7 mouse cellular contexts compared by ENCODE assay signal in the genomic region with DNA sequence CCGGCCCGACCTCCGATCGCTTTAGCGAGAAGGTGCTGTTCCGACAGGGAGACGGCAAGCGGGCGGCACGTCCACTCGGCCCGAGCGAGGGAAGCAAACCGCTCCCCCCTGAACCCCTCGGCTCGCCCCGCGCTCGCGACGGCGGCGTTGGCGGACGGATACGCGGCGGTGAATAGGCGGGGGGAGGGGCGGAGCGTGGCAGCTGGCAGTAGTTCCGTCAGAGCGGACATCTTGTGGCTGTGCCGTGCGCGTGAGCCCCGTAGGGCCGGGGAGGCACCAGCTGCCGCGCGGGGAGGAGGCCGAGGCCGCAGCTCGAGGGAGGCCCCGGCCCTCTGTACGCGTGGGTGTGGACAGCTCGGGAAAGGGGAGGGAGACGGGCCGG. TPM values are rescaled to one million over a fixed set of nuclear protein-coding genes. Genes with fewer than 3 reads are reported as not detected.
DNase-seq lines count a peak whose midpoint lies in the region; ATAC-seq and TF ChIP-seq lines count a peak whose summit lies in the region.

No protein-coding gene starts in this region.

- no peaks in the 10 kb centered on the region for H3K27me3 ChIP-seq in embryonic facial prominence, embryonic 10.5 days (replicated peaks; ENCODE audit: low read depth, poor library complexity, severe bottlenecking)
- H3K27me3 ChIP-seq in intestine, postnatal 0 days (replicated peaks; ENCODE audit: control insufficient read depth, insufficient read depth, low read length) = no peaks in the 10 kb centered on the region
- no peaks in the 10 kb centered on the region for H3K27me3 ChIP-seq in limb, embryonic 11.5 days (ENCODE audit: control insufficient read depth, insufficient read depth, low read length)
- no peaks in the 10 kb centered on the region for H3K27me3 ChIP-seq in midbrain, embryonic 13.5 days
- H3K27me3 ChIP-seq in small intestine, adult 2 months (ENCODE audit: control insufficient read depth, insufficient read depth, low read length) = no peaks in the 10 kb centered on the region

- H3K27ac ChIP-seq in embryonic facial prominence, embryonic 10.5 days (replicated peaks) = peak overlapping the region; percentile 100
- peak overlapping the region; percentile 100 for H3K27ac ChIP-seq in intestine, postnatal 0 days (ENCODE audit: low read depth, low read length)
- peak overlapping the region; percentile 100 for H3K27ac ChIP-seq in limb, embryonic 11.5 days (replicated peaks; ENCODE audit: low read depth, low read length)
- H3K27ac ChIP-seq in midbrain, embryonic 13.5 days = peak overlapping the region; percentile 100
- peak overlapping the region; percentile 100 for H3K27ac ChIP-seq in small intestine, adult 2 months (ENCODE audit: insufficient read depth, low read depth, low read length)

- peak overlapping the region; percentile 96 for H3K9ac ChIP-seq in intestine, postnatal 0 days (ENCODE audit: low read depth, low read length)
- peak overlapping the region; percentile 97 for H3K9ac ChIP-seq in limb, embryonic 11.5 days (ENCODE audit: low read length)
- H3K9ac ChIP-seq in midbrain, embryonic 13.5 days (replicated peaks) = peak overlapping the region; percentile 88

- peaks cover 23% of the 10 kb centered on the region for H3K4me1 ChIP-seq in embryonic facial prominence, embryonic 10.5 days
- peaks cover 5% of the 10 kb centered on the region; the same call in 1 of the 2 replicates for H3K4me1 ChIP-seq in intestine, postnatal 0 days (replicated peaks; ENCODE audit: control insufficient read depth, insufficient read depth, low read length)
- H3K4me1 ChIP-seq in limb, embryonic 11.5 days (ENCODE audit: control insufficient read depth, insufficient read depth, low read length) = peaks cover 10% of the 10 kb centered on the region; the same call in 1 of the 2 replicates
- H3K4me1 ChIP-seq in midbrain, embryonic 13.5 days (replicated peaks) = peaks cover 36% of the 10 kb centered on the region
- 0 out of 2 replicates have a peak, but pooled peaks cover 2% of the 10 kb centered on the region for H3K4me1 ChIP-seq in small intestine, adult 2 months (ENCODE audit: control insufficient read depth, insufficient read depth, insufficient read length, low read length)

- peaks cover 35% of the 10 kb centered on the region for H3K36me3 ChIP-seq in embryonic facial prominence, embryonic 10.5 days (replicated peaks)
- H3K36me3 ChIP-seq in intestine, postnatal 0 days (ENCODE audit: control insufficient read depth, insufficient read depth) = no peaks in the 10 kb centered on the region
- 0 out of 2 replicates have a peak, but pooled peaks cover 2% of the 10 kb centered on the region for H3K36me3 ChIP-seq in limb, embryonic 11.5 days (ENCODE audit: control insufficient read depth, insufficient read depth, low read length)
- 0 out of 2 replicates have a peak, but pooled peaks cover 3% of the 10 kb centered on the region for H3K36me3 ChIP-seq in midbrain, embryonic 13.5 days
- H3K36me3 ChIP-seq in small intestine, adult 2 months (ENCODE audit: control insufficient read depth, insufficient read depth, low read length) = peaks cover 12% of the 10 kb centered on the region

- TF ChIP-seq POLR2A in small intestine, adult 2 months (IDR thresholded peaks at IDR 0.05; ENCODE audit: low read depth, low read length) = peak; percentile 60

- WGBS in embryonic facial prominence, embryonic 10.5 days = under 1% methylated on average over 49 of the region's 50 CpGs
- under 1% methylated on average over 49 of the region's 50 CpGs for WGBS in intestine, postnatal 0 days
- under 1% methylated on average over 41 of the region's 50 CpGs for WGBS in limb, embryonic 11.5 days
- 1% methylated on average over 50 of the region's 50 CpGs for WGBS in midbrain, embryonic 13.5 days
- WGBS in small intestine, adult 2 months = under 1% methylated on average over 48 of the region's 50 CpGs

- peak; percentile 97 for DNase-seq in adrenal gland, postnatal 14 days
- DNase-seq in embryonic facial prominence, embryonic 10.5 days (ENCODE audit: low spot score) = peak; percentile 95
- peak; percentile 96 for DNase-seq in limb, embryonic 11.5 days (ENCODE audit: low spot score)

- ATAC-seq in granulocyte monocyte progenitor cell, adult 5-6 weeks (replicated peaks; ENCODE audit: poor library complexity, severe bottlenecking) = peak; percentile 42
- peak; percentile 74 for ATAC-seq in intestine, postnatal 0 days
- ATAC-seq in limb, embryonic 11.5 days (ENCODE audit: insufficient number of reproducible peaks, low FRiP score, low TSS enrichment, low read depth) = peak; percentile 74
- peak; percentile 88 for ATAC-seq in midbrain, embryonic 13.5 days

- TF ChIP-seq CTCF in intestine, postnatal 0 days (IDR thresholded peaks at IDR 0.05; ENCODE audit: low read depth) = no peak
- no peak for TF ChIP-seq CTCF in small intestine, adult 2 months (IDR thresholded peaks at IDR 0.05; ENCODE audit: extremely low read depth, insufficient read length, insufficient replicate concordance, low read depth, low read length)

- H3K4me3 ChIP-seq in embryonic facial prominence, embryonic 10.5 days = peak overlapping the region; percentile 81
- H3K4me3 ChIP-seq in intestine, postnatal 0 days (ENCODE audit: low read depth, low read length) = peak overlapping the region; percentile 67
- peak overlapping the region; percentile 85 for H3K4me3 ChIP-seq in limb, embryonic 11.5 days (ENCODE audit: low read depth, low read length)
- peak overlapping the region; percentile 77 for H3K4me3 ChIP-seq in midbrain, embryonic 13.5 days (replicated peaks)
- H3K4me3 ChIP-seq in small intestine, adult 2 months (ENCODE audit: low read depth, low read length) = peak overlapping the region; percentile 100

- H3K4me2 ChIP-seq in intestine, postnatal 0 days (replicated peaks; ENCODE audit: low read depth) = peak overlapping the region; percentile 66
- H3K4me2 ChIP-seq in limb, embryonic 11.5 days (ENCODE audit: low read depth, severe bottlenecking) = peak overlapping the region; percentile 79; the same call in 1 of the 2 replicates
- H3K4me2 ChIP-seq in midbrain, embryonic 13.5 days (replicated peaks) = peak overlapping the region; percentile 92

- no peaks in the 10 kb centered on the region for H3K9me3 ChIP-seq in embryonic facial prominence, embryonic 10.5 days
- no peaks in the 10 kb centered on the region for H3K9me3 ChIP-seq in intestine, postnatal 0 days (ENCODE audit: control insufficient read depth)
- no peaks in the 10 kb centered on the region for H3K9me3 ChIP-seq in limb, embryonic 11.5 days (ENCODE audit: control insufficient read depth, low read length)
- no peaks in the 10 kb centered on the region for H3K9me3 ChIP-seq in midbrain, embryonic 13.5 days

RNA-seq across cellular contexts. Expression of a gene that starts 0.6 kb away (rescaled TPM):
- total RNA-seq in adrenal gland, postnatal 14 days (2021) = 378 and 407 TPM in 2 replicates
- 539 and 556 TPM in 2 replicates for polyA plus RNA-seq in embryonic facial prominence, embryonic 10.5 days (2016; fragmentation: Nextera tagmentation; extraction: Ambion mirVana)
- total RNA-seq in granulocyte monocyte progenitor cell, adult 5-6 weeks (2014; fragmentation: Nextera tagmentation) = 413 and 488 TPM in 2 replicates
- 457 and 710 TPM in 2 replicates for total RNA-seq in granulocyte monocyte progenitor cell, adult 5-6 weeks (2017)
- 383 and 404 TPM in 2 replicates for polyA plus RNA-seq in intestine, postnatal 0 days (2015; fragmentation: Nextera tagmentation; extraction: Ambion mirVana)
- polyA plus RNA-seq in limb, embryonic 11.5 days (2014; fragmentation: Nextera tagmentation; extraction: Ambion mirVana) = 616 and 639 TPM in 2 replicates
- 433 and 444 TPM in 2 replicates for polyA plus RNA-seq in midbrain, embryonic 13.5 days (2015; fragmentation: Nextera tagmentation; extraction: Ambion mirVana)
- 192 and 259 TPM in 2 replicates for polyA plus RNA-seq in small intestine, adult 2 months (2012; rRNA removed)

RNA-seq across cellular contexts. Expression of a gene that starts 14.8 kb away (rescaled TPM):
- total RNA-seq in adrenal gland, postnatal 14 days (2021) = 30.2 and 31.1 TPM in 2 replicates
- polyA plus RNA-seq in embryonic facial prominence, embryonic 10.5 days (2016; fragmentation: Nextera tagmentation; extraction: Ambion mirVana) = 74.9 and 81.1 TPM in 2 replicates
- 47.6 and 60.6 TPM in 2 replicates for total RNA-seq in granulocyte monocyte progenitor cell, adult 5-6 weeks (2014; fragmentation: Nextera tagmentation)
- 35.9 and 48.9 TPM in 2 replicates for total RNA-seq in granulocyte monocyte progenitor cell, adult 5-6 weeks (2017)
- 41.6 and 44.3 TPM in 2 replicates for polyA plus RNA-seq in intestine, postnatal 0 days (2015; fragmentation: Nextera tagmentation; extraction: Ambion mirVana)
- 64.7 and 71.3 TPM in 2 replicates for polyA plus RNA-seq in limb, embryonic 11.5 days (2014; fragmentation: Nextera tagmentation; extraction: Ambion mirVana)
- 78.8 and 80.7 TPM in 2 replicates for polyA plus RNA-seq in midbrain, embryonic 13.5 days (2015; fragmentation: Nextera tagmentation; extraction: Ambion mirVana)
- 12.4 and 26.6 TPM in 2 replicates for polyA plus RNA-seq in small intestine, adult 2 months (2012; rRNA removed)

RNA-seq across cellular contexts. Expression of a gene that starts 46.9 kb away (rescaled TPM):
- total RNA-seq in adrenal gland, postnatal 14 days (2021) = 11.9 and 16.2 TPM in 2 replicates
- polyA plus RNA-seq in embryonic facial prominence, embryonic 10.5 days (2016; fragmentation: Nextera tagmentation; extraction: Ambion mirVana) = 3.3 and 3.5 TPM in 2 replicates
- total RNA-seq in granulocyte monocyte progenitor cell, adult 5-6 weeks (2014; fragmentation: Nextera tagmentation) = 24.6 and 54.4 TPM in 2 replicates
- total RNA-seq in granulocyte monocyte progenitor cell, adult 5-6 weeks (2017) = 33.6 and 38.8 TPM in 2 replicates
- polyA plus RNA-seq in intestine, postnatal 0 days (2015; fragmentation: Nextera tagmentation; extraction: Ambion mirVana) = 18.6 and 20.9 TPM in 2 replicates
- 4.1 and 4.7 TPM in 2 replicates for polyA plus RNA-seq in limb, embryonic 11.5 days (2014; fragmentation: Nextera tagmentation; extraction: Ambion mirVana)
- polyA plus RNA-seq in midbrain, embryonic 13.5 days (2015; fragmentation: Nextera tagmentation; extraction: Ambion mirVana) = 4.6 and 5.0 TPM in 2 replicates
- polyA plus RNA-seq in small intestine, adult 2 months (2012; rRNA removed) = 2.0 and 2.6 TPM in 2 replicates

Comparison
In these comparisons a context has a peak if more than half of its experiments do, and no peak if none do; other contexts are left out.
1. Peak in every context shown above with its lines: DNase-seq, ATAC-seq, H3K4me3 ChIP-seq and H3K27ac ChIP-seq.